Mouse (Mus musculus) small intestine, adult 2 months (tissue): ENCODE measurements at regions not wholly inside any gene's neighbourhood (a gene's known extent, or its start where the extent isn't known, plus 50 kb on each side); places are given as distances from the start of the nearest gene placed in this dataset.

Source experiments
- CTCF ChIP-seq: fragments of 200-500 bp; IDR thresholded peaks from 2 replicates; pipeline ENCODE4 v1.5.1; 2012; ENCODE audit warnings: low read depth, mild to moderate bottlenecking, control low read depth, inconsistent platforms, low read length, moderate library complexity, mixed read lengths; ENCODE audit not compliant: insufficient replicate concordance, insufficient read length; ENCODE audit errors: extremely low read depth
- POLR2A ChIP-seq: fragments of 200-500 bp; IDR thresholded peaks from 2 replicates; pipeline ENCODE4 v1.6.1; 2012; ENCODE audit warnings: low read depth, mild to moderate bottlenecking, control low read depth, inconsistent platforms, low read length, moderate library complexity

GRCm38 (mm10) chr15:55966780-55967179, 1510.6 kb downstream of the Slc22a22 start:
- TF ChIP-seq CTCF (no peak), POLR2A (no peak)
